Mouse (Mus musculus): ENCODE results near the gene Manba.
"Not testable (repeated sequence)": the region's sequence is repeated elsewhere in the genome, so short reads cannot be mapped to it uniquely, and the experiment has no call there.

Manba gene

GRCm38 (mm10) chr3:135486351-135486750 lies 940 bp downstream of the Manba start:
- DNase-seq (ENCODE audit: low spot score in 2 of 2), result no peak

- DNase-seq (ENCODE audit: low spot score in 2 of 2), result no peak
Measured at GRCm38 (mm10) chr3:135487803-135488202, 2.4 kb downstream of the Manba start.

- no peak for DNase-seq (ENCODE audit: low spot score in 2 of 2)
Measured at GRCm38 (mm10) chr3:135489865-135490520, 4.6 kb downstream of the Manba start.

GRCm38 (mm10) chr3:135491102-135491501 lies 5.7 kb downstream of the Manba start:
- no peak for DNase-seq (ENCODE audit: low spot score in 2 of 2)

GRCm38 (mm10) chr3:135493320-135493719 lies 7.9 kb downstream of the Manba start:
- not testable (repeated sequence) for DNase-seq (ENCODE audit: low spot score in 2 of 2)

- not testable (repeated sequence) for DNase-seq (ENCODE audit: low spot score in 2 of 2)
Measured at GRCm38 (mm10) chr3:135497956-135498355, 12.5 kb downstream of the Manba start.

- DNase-seq (ENCODE audit: low spot score in 2 of 2), result no peak
Measured at GRCm38 (mm10) chr3:135498891-135499290, 13.5 kb downstream of the Manba start.

GRCm38 (mm10) chr3:135503160-135503559 lies 17.7 kb downstream of the Manba start:
- DNase-seq (ENCODE audit: low spot score in 2 of 2), result no peak

- no peak for DNase-seq (ENCODE audit: low spot score in 2 of 2)
Measured at GRCm38 (mm10) chr3:135505369-135505909, 20.0 kb downstream of the Manba start.

- no peak for DNase-seq (ENCODE audit: low spot score in 2 of 2)
Measured at GRCm38 (mm10) chr3:135505916-135506482, 20.6 kb downstream of the Manba start.

- DNase-seq (ENCODE audit: low spot score in 2 of 2), result no peak
Measured at GRCm38 (mm10) chr3:135507506-135507905, 22.1 kb downstream of the Manba start.

- no peak for DNase-seq (ENCODE audit: low spot score in 2 of 2)
Measured at GRCm38 (mm10) chr3:135508191-135508590, 22.8 kb downstream of the Manba start.

GRCm38 (mm10) chr3:135510372-135510771 lies 25.0 kb downstream of the Manba start:
- DNase-seq (ENCODE audit: low spot score in 2 of 2), result no peak

GRCm38 (mm10) chr3:135511683-135512082 lies 26.3 kb downstream of the Manba start:
- DNase-seq (ENCODE audit: low spot score in 2 of 2), result no peak

GRCm38 (mm10) chr3:135513270-135513669 lies 27.9 kb downstream of the Manba start:
- DNase-seq (ENCODE audit: low spot score in 2 of 2), result no peak

GRCm38 (mm10) chr3:135513800-135514425 lies 28.5 kb downstream of the Manba start:
- DNase-seq (ENCODE audit: low spot score in 2 of 2), result no peak

- DNase-seq (ENCODE audit: low spot score in 2 of 2), result no peak
Measured at GRCm38 (mm10) chr3:135515246-135515645, 29.8 kb downstream of the Manba start.

GRCm38 (mm10) chr3:135516891-135517290 lies 31.5 kb downstream of the Manba start:
- no peak for DNase-seq (ENCODE audit: low spot score in 2 of 2)

- DNase-seq (ENCODE audit: low spot score in 2 of 2), result no peak
Measured at GRCm38 (mm10) chr3:135518882-135519281, 33.5 kb downstream of the Manba start.

GRCm38 (mm10) chr3:135519584-135519983 lies 34.2 kb downstream of the Manba start:
- DNase-seq (ENCODE audit: low spot score in 2 of 2), result no peak

- DNase-seq (ENCODE audit: low spot score in 2 of 2), result peak; percentile 42 to 70
Measured at GRCm38 (mm10) chr3:135521963-135522362, 36.6 kb downstream of the Manba start.

GRCm38 (mm10) chr3:135522618-135523355 lies 37.4 kb downstream of the Manba start:
- DNase-seq (ENCODE audit: low spot score in 2 of 2), result no peak
